Mouse (Mus musculus) brown adipose tissue, adult 24 weeks (tissue): ENCODE data around the gene Fam205a1. TPM values are rescaled to one million over a fixed set of nuclear protein-coding genes. Genes with fewer than 3 reads are reported as not detected.
A peak's percentile ranks its signal among the peaks of the same experiment; 100 is the strongest.
"Not testable (repeated sequence)": the region's sequence is repeated elsewhere in the genome, so short reads cannot be mapped to it uniquely, and the experiment has no call there.

Experiments used
- H3K27ac ChIP-seq: fragments of 200-500 bp; replicated peaks from 2 replicates; pipeline ENCODE4 v1.5.1; 2012; ENCODE audit warnings: low read depth, mild to moderate bottlenecking, low read length
- H3K4me1 ChIP-seq: fragments of 200-500 bp; 2 replicates; pipeline ENCODE4 v1.6.1; 2012; ENCODE audit warnings: low read length, mixed read lengths; ENCODE audit not compliant: control insufficient read depth, insufficient read depth, insufficient read length
- H3K4me3 ChIP-seq: fragments of 200-500 bp; 2 replicates; pipeline ENCODE4 v1.5.1; 2012; ENCODE audit warnings: low read depth, mild to moderate bottlenecking, low read length, moderate library complexity; ENCODE audit not compliant: insufficient read depth
- polyA plus RNA-seq: library from polyadenylated mRNA; stranded (reverse); fragments of >200 nt; gene quantifications from 2 replicates; pipeline ENCODE4 v1.2.4, GENCODE M21; 2012; ENCODE audit not compliant: missing spikeins, insufficient read depth, insufficient read length

Fam205a1 gene
- not detected in 2 replicates for polyA plus RNA-seq

- H3K4me1 ChIP-seq, H3K27ac ChIP-seq, H3K4me3 ChIP-seq: not testable (repeated sequence)
Observed at GRCm38 (mm10) chr4:42853788-42854187, at the start of gene Fam205a1. Fam205a1 (minus strand) TSS chr4:42853888.

- Histone ChIP-seq H3K27ac (no peak overlapping the region), H3K4me3 (no peak overlapping the region), H3K4me1 (no peaks in the 10 kb centered on the region)
Observed at GRCm38 (mm10) chr4:42902730-42903129, 49.0 kb upstream of the Fam205a1 start.

- Histone ChIP-seq H3K4me3 (no peak overlapping the region), H3K27ac (no peak overlapping the region), H3K4me1 (no peaks in the 10 kb centered on the region)
Observed at GRCm38 (mm10) chr4:42902174-42902573, 48.5 kb upstream of the Fam205a1 start.

GRCm38 (mm10) chr4:42900878-42901277 lies 47.2 kb upstream of the Fam205a1 start:
- Histone ChIP-seq H3K4me3 (no peak overlapping the region), H3K27ac (no peak overlapping the region), H3K4me1 (no peaks in the 10 kb centered on the region)

DNA sequence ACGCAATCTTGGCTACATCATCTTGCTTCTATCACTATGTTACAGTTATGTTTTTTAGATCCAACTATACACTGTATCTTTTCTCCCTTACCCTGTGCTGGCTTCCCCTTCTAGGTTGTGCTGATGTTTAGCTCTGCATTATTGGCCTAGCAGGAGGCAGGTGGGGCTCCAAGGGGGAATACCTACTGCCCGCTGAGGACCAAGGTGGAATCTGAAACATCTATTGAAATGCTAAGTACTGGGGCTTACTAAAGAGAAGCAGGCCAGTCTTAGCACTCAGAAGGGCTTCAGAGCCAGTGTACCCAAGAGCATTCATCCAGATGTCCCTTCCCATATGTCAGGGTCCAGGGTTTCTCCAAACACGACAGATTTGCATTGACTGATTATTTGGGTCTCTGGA lies 45.2 kb upstream of the Fam205a1 start:
- no peak overlapping the region for H3K4me3 ChIP-seq
- H3K4me1 ChIP-seq = no peaks in the 10 kb centered on the region
- H3K27ac ChIP-seq = no peak overlapping the region

- Histone ChIP-seq H3K4me1 (no peaks in the 10 kb centered on the region), H3K27ac (no peak overlapping the region), H3K4me3 (no peak overlapping the region)
Observed at GRCm38 (mm10) chr4:42895118-42895517, 41.4 kb upstream of the Fam205a1 start.

DNA sequence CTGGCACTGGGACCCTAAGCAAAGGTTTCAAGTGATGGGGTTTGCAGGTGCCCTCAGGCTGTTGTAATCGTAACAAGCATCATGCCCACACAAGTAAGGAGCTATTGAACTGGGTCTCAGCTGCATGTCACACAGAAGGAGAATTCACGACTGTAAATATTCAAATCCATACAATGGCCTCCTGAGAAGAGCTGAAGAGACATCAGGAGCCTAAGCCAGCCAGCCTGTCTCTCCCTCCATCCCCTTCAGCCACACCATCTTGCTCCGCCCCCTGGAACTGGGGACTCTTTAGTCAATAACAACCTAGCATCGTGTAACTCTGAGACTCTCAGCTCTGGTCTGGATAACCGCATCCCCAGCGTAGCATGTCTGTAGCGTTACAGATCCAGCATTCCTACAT lies 37.5 kb upstream of the Fam205a1 start:
- no peaks in the 10 kb centered on the region for H3K4me1 ChIP-seq
- H3K27ac ChIP-seq = no peak overlapping the region
- H3K4me3 ChIP-seq = no peak overlapping the region

GRCm38 (mm10) chr4:42888806-42889205 lies 35.1 kb upstream of the Fam205a1 start:
- no peak overlapping the region for H3K4me3 ChIP-seq
- no peak overlapping the region for H3K27ac ChIP-seq
- no peaks in the 10 kb centered on the region for H3K4me1 ChIP-seq

DNA sequence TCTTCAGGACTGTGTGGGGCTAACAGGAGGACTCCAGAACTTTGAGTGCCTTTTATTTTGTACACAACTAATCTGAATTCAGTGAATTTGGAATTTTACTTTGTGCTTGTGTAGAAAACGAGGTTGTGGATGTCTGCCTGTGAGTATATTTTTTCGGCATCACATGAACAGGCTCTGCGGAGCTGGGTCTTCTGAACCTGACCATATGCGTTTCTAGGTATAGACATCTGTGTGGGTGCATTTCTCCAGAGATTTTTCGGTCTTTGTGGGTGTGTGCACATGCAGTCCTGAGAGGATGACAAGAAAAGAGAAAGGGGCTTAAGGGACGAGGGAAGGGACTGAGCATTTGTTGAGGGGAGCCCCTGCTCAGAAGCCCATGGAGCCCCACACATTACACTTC lies 33.2 kb upstream of the Fam205a1 start:
- no peak overlapping the region for H3K4me3 ChIP-seq
- H3K27ac ChIP-seq = no peak overlapping the region
- H3K4me1 ChIP-seq = no peaks in the 10 kb centered on the region

GRCm38 (mm10) chr4:42880677-42880948 lies 26.9 kb upstream of the Fam205a1 start:
- no peak overlapping the region for H3K4me3 ChIP-seq
- no peak overlapping the region for H3K27ac ChIP-seq
- H3K4me1 ChIP-seq = no peaks in the 10 kb centered on the region

DNA sequence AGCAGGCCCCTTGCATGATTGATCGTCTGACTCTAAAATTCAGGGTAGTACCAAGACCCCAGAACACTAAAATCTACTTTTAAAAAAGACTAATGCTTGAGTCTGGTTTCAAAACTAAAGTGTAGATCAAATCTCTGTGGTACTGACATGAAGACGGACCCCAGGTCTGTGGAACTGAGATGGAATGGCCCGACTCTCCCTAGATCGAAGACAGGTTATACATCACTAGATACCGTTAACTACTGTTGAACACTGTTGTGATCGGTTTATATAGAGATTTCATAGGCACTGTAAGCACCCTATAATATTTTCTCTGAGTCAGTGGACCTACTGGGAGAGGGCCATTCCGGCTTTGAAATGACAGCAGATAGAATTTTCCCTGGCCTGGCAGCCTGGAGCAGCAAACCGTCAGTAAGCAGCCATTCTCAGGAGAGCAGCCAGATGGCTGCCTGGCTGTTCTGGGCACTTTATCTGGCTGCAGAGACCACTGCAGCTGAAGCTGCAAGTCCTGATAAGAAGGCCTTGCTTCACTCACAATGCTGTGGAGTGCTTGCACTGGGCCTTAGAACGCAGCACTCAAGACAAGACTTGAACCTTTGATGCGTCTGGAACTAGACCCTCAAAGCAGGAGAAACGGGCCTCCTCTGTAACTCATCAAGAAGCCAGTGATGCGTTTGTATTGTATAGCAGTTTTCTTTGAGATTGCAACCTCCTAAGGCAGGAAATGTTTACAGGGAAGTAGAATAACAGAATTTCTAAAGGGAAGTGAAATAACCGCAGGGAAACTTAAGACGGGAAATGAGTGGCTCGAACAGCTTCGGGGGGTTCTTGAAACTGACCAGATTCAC lies 26.4 kb upstream of the Fam205a1 start:
- no peak overlapping the region for H3K4me3 ChIP-seq
- no peaks in the 10 kb centered on the region for H3K4me1 ChIP-seq
- H3K27ac ChIP-seq = 0 out of 2 replicates have a peak overlapping the region, but pooled peaks have one; percentile 23

DNA sequence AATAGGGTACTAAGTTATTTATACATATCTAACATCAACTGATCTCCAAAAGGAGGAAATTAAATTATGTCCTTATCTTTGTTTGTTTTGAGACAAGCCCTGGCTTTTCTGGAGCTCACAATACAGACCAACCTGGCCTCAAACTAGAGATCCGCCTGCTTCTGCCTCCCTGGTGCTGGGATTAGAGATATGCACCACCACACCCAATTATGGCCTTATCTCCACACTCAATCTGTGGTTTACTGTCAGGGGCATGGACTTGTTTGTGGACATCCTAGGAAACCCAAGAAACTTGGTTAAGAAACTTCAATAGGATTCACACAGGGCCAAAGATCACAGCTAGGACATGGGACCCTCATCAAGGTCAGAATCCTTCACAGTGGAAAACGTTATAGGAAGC lies 24.0 kb upstream of the Fam205a1 start:
- no peaks in the 10 kb centered on the region for H3K4me1 ChIP-seq
- no peak overlapping the region for H3K4me3 ChIP-seq
- no peak overlapping the region for H3K27ac ChIP-seq

DNA sequence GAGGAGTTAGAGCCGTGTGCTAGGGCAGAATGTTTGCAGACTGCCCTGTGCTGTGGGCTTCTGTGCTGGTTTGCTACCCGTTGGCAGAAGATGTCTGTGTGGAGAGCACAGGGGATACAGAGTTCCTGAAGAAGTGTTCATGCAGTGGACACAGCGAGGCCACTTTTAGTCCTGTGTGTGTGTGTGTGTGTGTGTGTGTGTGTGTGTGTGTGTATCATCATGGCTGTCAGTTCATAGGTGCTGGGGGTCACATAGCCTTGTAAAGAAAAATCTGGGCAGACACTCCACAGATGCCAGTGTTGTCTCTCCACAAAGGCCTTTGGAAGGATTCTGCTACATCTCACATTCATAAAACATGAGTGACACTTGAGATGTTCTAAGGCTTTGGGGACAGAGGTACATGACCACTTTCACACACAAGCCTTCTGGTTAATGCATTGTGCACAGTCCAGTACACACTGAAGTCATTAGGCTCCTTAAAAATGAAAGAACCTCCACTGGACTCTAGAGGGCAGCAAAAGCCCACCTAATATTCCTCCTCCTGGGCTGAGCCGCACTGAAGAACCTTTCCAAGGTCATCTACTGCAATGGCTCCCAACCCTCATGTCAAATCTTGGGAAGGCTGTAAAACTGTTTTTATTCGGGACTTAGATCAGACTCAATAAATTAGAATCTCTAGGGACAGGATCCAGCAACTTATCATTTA lies 23.1 kb upstream of the Fam205a1 start:
- no peak overlapping the region for H3K27ac ChIP-seq
- H3K4me1 ChIP-seq = no peaks in the 10 kb centered on the region
- no peak overlapping the region for H3K4me3 ChIP-seq

DNA sequence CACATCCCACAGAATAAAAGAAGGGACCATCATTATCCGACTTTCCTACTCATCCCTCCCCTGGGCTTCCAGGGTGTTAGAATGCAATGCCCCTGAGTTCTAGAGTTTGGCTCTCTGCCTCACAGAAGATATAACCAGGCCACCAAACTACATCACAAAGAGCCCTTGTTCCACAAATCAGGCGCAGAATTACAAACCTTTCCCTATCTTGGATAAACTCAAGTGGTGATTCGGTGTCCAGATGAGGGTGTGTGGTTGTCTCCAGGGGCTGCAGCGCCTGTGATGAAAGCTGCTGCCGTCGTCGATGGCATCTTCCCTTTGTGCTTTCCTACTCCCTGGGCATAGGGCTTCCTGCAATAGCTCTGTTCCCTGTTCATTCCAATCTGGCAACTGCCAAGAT lies 20.4 kb upstream of the Fam205a1 start, which contains the start of gene Fam205c:
Gene Fam205c (minus strand): TSS at position 101 of the 400 bp plus-strand sequence.
- no peak within 1 kb of the TSS for H3K4me3 ChIP-seq
- no peaks in the 10 kb centered on the region for H3K4me1 ChIP-seq
- H3K27ac ChIP-seq = no peak within 1 kb of the TSS

- Histone ChIP-seq H3K4me3 (no peak overlapping the region), H3K27ac (no peak overlapping the region), H3K4me1 (no peaks in the 10 kb centered on the region)
Observed at GRCm38 (mm10) chr4:42872746-42873435, 19.2 kb upstream of the Fam205a1 start.
